Comparison of ENCODE assay signal across 27 mouse cellular contexts in the genomic region with DNA sequence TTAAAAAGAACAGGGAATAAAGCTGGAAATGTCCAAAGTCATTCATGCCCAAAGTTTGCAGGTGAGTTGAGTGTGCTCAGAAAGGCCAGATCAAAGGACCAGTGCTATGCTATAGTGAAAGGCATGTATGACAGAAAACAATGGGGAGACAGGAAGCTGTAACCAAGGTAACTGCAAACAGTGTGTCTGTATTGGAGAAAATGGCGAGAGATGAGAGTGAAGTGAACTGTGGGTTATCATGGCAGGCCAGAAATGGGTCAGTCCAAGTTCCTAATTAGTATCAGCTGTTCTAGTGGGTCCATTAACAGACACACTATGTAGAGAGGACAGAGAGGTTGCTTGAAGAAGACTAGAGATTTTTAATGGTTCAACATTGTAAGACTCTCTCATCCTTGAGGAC.
A peak's percentile ranks its signal among the peaks of the same experiment; 100 is the strongest.
DNase-seq lines count a peak whose midpoint lies in the region; ATAC-seq and TF ChIP-seq lines count a peak whose summit lies in the region.
"Had no signal": no experiment of that assay in that cellular context is flagged by ENCODE, and none has a peak within 500 bp of the region (broad histone marks: within the 10 kb centered on the region; RNA-seq: fewer than 3 reads in every experiment).

No protein-coding gene starts in this region.

- no peaks in the 10 kb centered on the region for H3K36me3 ChIP-seq in midbrain, embryonic 13.5 days
- H3K36me3 ChIP-seq in midbrain, embryonic 15.5 days (replicated peaks): no peaks in the 10 kb centered on the region
- H3K36me3 ChIP-seq in stomach, postnatal 0 days (ENCODE audit: control insufficient read depth, insufficient read depth, low read length): no peaks in the 10 kb centered on the region
- H3K36me3 ChIP-seq: embryonic facial prominence, embryonic 13.5 days; embryonic facial prominence, embryonic 15.5 days; forebrain, embryonic 10.5 days; forebrain, embryonic 12.5 days; G1E had no signal

- 0 out of 2 replicates have a peak, but pooled peaks have one; percentile 43 for ATAC-seq in midbrain, embryonic 13.5 days
- no peak for ATAC-seq in midbrain, embryonic 15.5 days (replicated peaks)
- ATAC-seq in stomach, postnatal 0 days (ENCODE audit: low FRiP score, low TSS enrichment): no peak
- ATAC-seq: CD4-positive, CD25-positive, alpha-beta regulatory T cell, adult 4 months; forebrain, embryonic 16.5 days had no signal

- H3K4me3 ChIP-seq in midbrain, embryonic 13.5 days (replicated peaks): no peak overlapping the region
- H3K4me3 ChIP-seq in midbrain, embryonic 15.5 days: no peak overlapping the region
- H3K4me3 ChIP-seq in stomach, postnatal 0 days (ENCODE audit: low read depth, low read length): no peak overlapping the region
- H3K4me3 ChIP-seq: embryonic facial prominence, embryonic 13.5 days; embryonic facial prominence, embryonic 15.5 days; erythroblast, embryonic 14.5 days; forebrain, embryonic 10.5 days; forebrain, embryonic 12.5 days had no signal

- TF ChIP-seq CTCF in stomach, postnatal 0 days (IDR thresholded peaks at IDR 0.05; ENCODE audit: low read depth): no peak

- WGBS in midbrain, embryonic 13.5 days: 17% methylated on average over 1 of the region's 1 CpGs
- 38% methylated on average over 1 of the region's 1 CpGs for WGBS in midbrain, embryonic 15.5 days
- 39% methylated on average over 1 of the region's 1 CpGs for WGBS in stomach, postnatal 0 days

- no peak overlapping the region for H3K27ac ChIP-seq in midbrain, embryonic 13.5 days
- no peak overlapping the region for H3K27ac ChIP-seq in midbrain, embryonic 15.5 days
- no peak overlapping the region for H3K27ac ChIP-seq in stomach, postnatal 0 days (replicated peaks)
- H3K27ac ChIP-seq: embryonic facial prominence, embryonic 13.5 days; embryonic facial prominence, embryonic 15.5 days; forebrain, embryonic 10.5 days; forebrain, embryonic 12.5 days had no signal

- no peaks in the 10 kb centered on the region for H3K27me3 ChIP-seq in midbrain, embryonic 13.5 days
- H3K27me3 ChIP-seq in midbrain, embryonic 15.5 days (replicated peaks): no peaks in the 10 kb centered on the region
- H3K27me3 ChIP-seq in stomach, postnatal 0 days (ENCODE audit: control insufficient read depth, insufficient read depth, low read length): no peaks in the 10 kb centered on the region
- H3K27me3 ChIP-seq: CH12.LX; embryonic facial prominence, embryonic 13.5 days; embryonic facial prominence, embryonic 15.5 days; forebrain, embryonic 12.5 days had no signal

- no peaks in the 10 kb centered on the region for H3K9me3 ChIP-seq in midbrain, embryonic 13.5 days
- no peaks in the 10 kb centered on the region for H3K9me3 ChIP-seq in midbrain, embryonic 15.5 days
- H3K9me3 ChIP-seq in stomach, postnatal 0 days (ENCODE audit: control insufficient read depth, low read length): no peaks in the 10 kb centered on the region
- H3K9me3 ChIP-seq: embryonic facial prominence, embryonic 13.5 days; embryonic facial prominence, embryonic 15.5 days; forebrain, embryonic 10.5 days; forebrain, embryonic 12.5 days; G1E had no signal

- H3K4me1 ChIP-seq in midbrain, embryonic 13.5 days (replicated peaks): peaks cover 3% of the 10 kb centered on the region; the same call in 1 of the 2 replicates
- no peaks in the 10 kb centered on the region for H3K4me1 ChIP-seq in midbrain, embryonic 15.5 days
- no peaks in the 10 kb centered on the region for H3K4me1 ChIP-seq in stomach, postnatal 0 days (replicated peaks; ENCODE audit: control insufficient read depth, insufficient read depth)
- H3K4me1 ChIP-seq: embryonic facial prominence, embryonic 13.5 days; embryonic facial prominence, embryonic 15.5 days; forebrain, embryonic 12.5 days had no signal

- no peak for TF ChIP-seq EP300 in stomach, postnatal 0 days (optimal IDR thresholded peaks at IDR 0.05)

- DNase-seq in embryo, embryonic 10 days (ENCODE audit: low spot score): peak; percentile 7
- no peak for DNase-seq in embryo, embryonic 9.5 days (ENCODE audit: extremely low spot score)
- DNase-seq in embryo, embryonic 11 days: peak; percentile 13
- peak; percentile 88 for DNase-seq in retina, postnatal 1 day
- no peak for DNase-seq in urinary bladder, adult 18-20 months (ENCODE audit: low spot score in 2 of 2)
- no peak for DNase-seq in stomach, postnatal 0 days (ENCODE audit: low spot score)
- DNase-seq: adrenal gland, adult 2 months; adrenal gland, postnatal 10 days; adrenal gland, postnatal 25 days; B cell, adult 2 months; cerebellum, adult 11 months; cerebellum, adult 18-20 months; cerebellum, adult 8-10 months; cerebellum, adult 9-11 months; cerebellum, postnatal 14 days; cerebellum, postnatal 36 days had no signal

- H3K9ac ChIP-seq in midbrain, embryonic 13.5 days (replicated peaks): no peak overlapping the region
- H3K9ac ChIP-seq in midbrain, embryonic 15.5 days: no peak overlapping the region
- H3K9ac ChIP-seq in stomach, postnatal 0 days (ENCODE audit: low read length): no peak overlapping the region
- H3K9ac ChIP-seq: embryonic facial prominence, embryonic 13.5 days; embryonic facial prominence, embryonic 15.5 days; forebrain, embryonic 12.5 days had no signal

- H3K4me2 ChIP-seq in midbrain, embryonic 13.5 days (replicated peaks): no peak overlapping the region
- no peak overlapping the region for H3K4me2 ChIP-seq in midbrain, embryonic 15.5 days
- no peak overlapping the region for H3K4me2 ChIP-seq in stomach, postnatal 0 days (replicated peaks; ENCODE audit: low read depth)
- H3K4me2 ChIP-seq: embryonic facial prominence, embryonic 13.5 days; embryonic facial prominence, embryonic 15.5 days; forebrain, embryonic 12.5 days had no signal

Comparison
In these comparisons a context has a peak if more than half of its experiments do, and no peak if none do; other contexts are left out.
1. DNase-seq: peak in embryo, embryonic 10 days (single experiment), embryo, embryonic 11 days (single experiment) and retina, postnatal 1 day (single experiment); none in embryo, embryonic 9.5 days (single experiment), urinary bladder, adult 18-20 months (0 of 2) and stomach, postnatal 0 days (single experiment).